Mouse (Mus musculus): Measurements from ENCODE around the gene Tm4sf19. TPM values are rescaled to one million over a fixed set of nuclear protein-coding genes. Genes with fewer than 3 reads are reported as not detected.

Tm4sf19 gene
- total and polyA plus RNA-seq, 2 experiments = not detected

GRCm38 (mm10) chr16:32431047-32431591 is 30.8 kb downstream of the Tm4sf19 start:
- WGBS = under 1% methylated on average over 28 of the region's 28 CpGs
- H3K27ac ChIP-seq (replicated peaks; ENCODE audit: insufficient read depth, low read depth, low read length) = peak overlapping the region; percentile 95
- TF ChIP-seq POLR2A (IDR thresholded peaks at IDR 0.05; ENCODE audit: extremely low read depth, insufficient read depth, low read length) (no peak), CTCF (IDR thresholded peaks at IDR 0.05; ENCODE audit: low read depth, low read length) (no peak)
- H3K4me3 ChIP-seq (ENCODE audit: insufficient read depth, low read depth, low read length) = peak overlapping the region; percentile 88
- no peaks in the 10 kb centered on the region for H3K36me3 ChIP-seq (ENCODE audit: control insufficient read depth, insufficient read depth, low read length)
- H3K79me2 ChIP-seq (ENCODE audit: control insufficient read depth, insufficient read depth, low read length) = peaks cover 5% of the 10 kb centered on the region; the same call in 1 of the 2 replicates
- H3K4me1 ChIP-seq (ENCODE audit: control insufficient read depth, insufficient read depth, low read length) = peaks cover 12% of the 10 kb centered on the region
- DNase-seq (ENCODE audit: extremely low read depth, low read depth, low spot score) = peak; percentile 75
- H3K9ac ChIP-seq (ENCODE audit: low read depth, low read length) = peak overlapping the region; percentile 93
- H3K27me3 ChIP-seq (ENCODE audit: control insufficient read depth, insufficient read depth, low read length) = no peaks in the 10 kb centered on the region

- 74% methylated on average over 1 of the region's 1 CpGs for WGBS
- peaks cover 9% of the 10 kb centered on the region; the same call in 1 of the 2 replicates for H3K79me2 ChIP-seq (ENCODE audit: control insufficient read depth, insufficient read depth, low read length)
- H3K4me3 ChIP-seq (ENCODE audit: insufficient read depth, low read depth, low read length) = peak overlapping the region; percentile 88; the same call in 1 of the 2 replicates
- no peaks in the 10 kb centered on the region for H3K27me3 ChIP-seq (ENCODE audit: control insufficient read depth, insufficient read depth, low read length)
- peaks cover 12% of the 10 kb centered on the region for H3K4me1 ChIP-seq (ENCODE audit: control insufficient read depth, insufficient read depth, low read length)
- peak overlapping the region; percentile 29 for H3K27ac ChIP-seq (replicated peaks; ENCODE audit: insufficient read depth, low read depth, low read length)
- no peak overlapping the region for H3K9ac ChIP-seq (ENCODE audit: low read depth, low read length)
- H3K36me3 ChIP-seq (ENCODE audit: control insufficient read depth, insufficient read depth, low read length) = no peaks in the 10 kb centered on the region; the same call in 1 of the 2 replicates
- no peak for TF ChIP-seq POLR2A (IDR thresholded peaks at IDR 0.05; ENCODE audit: extremely low read depth, insufficient read depth, low read length)
- no peak for TF ChIP-seq CTCF (IDR thresholded peaks at IDR 0.05; ENCODE audit: low read depth, low read length)
- no peak for DNase-seq (ENCODE audit: extremely low read depth, low read depth, low spot score)
Measured at GRCm38 (mm10) chr16:32431926-32432325, 31.6 kb downstream of the Tm4sf19 start.

GRCm38 (mm10) chr16:32433138-32433537 is 32.8 kb downstream of the Tm4sf19 start:
- Histone ChIP-seq H3K4me3 (ENCODE audit: insufficient read depth, low read depth, low read length) (no peak overlapping the region), H3K27ac (replicated peaks; ENCODE audit: insufficient read depth, low read depth, low read length) (no peak overlapping the region), H3K9ac (ENCODE audit: low read depth, low read length) (no peak overlapping the region), H3K79me2 (ENCODE audit: control insufficient read depth, insufficient read depth, low read length) (peaks cover 10% of the 10 kb centered on the region; the same call in 1 of the 2 replicates), H3K4me1 (ENCODE audit: control insufficient read depth, insufficient read depth, low read length) (peaks cover 15% of the 10 kb centered on the region), H3K27me3 (ENCODE audit: control insufficient read depth, insufficient read depth, low read length) (no peaks in the 10 kb centered on the region), H3K36me3 (ENCODE audit: control insufficient read depth, insufficient read depth, low read length) (no peaks in the 10 kb centered on the region; the same call in 1 of the 2 replicates)
- no peak for DNase-seq (ENCODE audit: extremely low read depth, low read depth, low spot score)
- no peak for TF ChIP-seq POLR2A (IDR thresholded peaks at IDR 0.05; ENCODE audit: extremely low read depth, insufficient read depth, low read length)
- TF ChIP-seq CTCF (IDR thresholded peaks at IDR 0.05; ENCODE audit: low read depth, low read length) = no peak
- WGBS = 84% methylated on average over 2 of the region's 2 CpGs

- TF ChIP-seq CTCF (IDR thresholded peaks at IDR 0.05; ENCODE audit: low read depth, low read length) = no peak
- no peak for TF ChIP-seq POLR2A (IDR thresholded peaks at IDR 0.05; ENCODE audit: extremely low read depth, insufficient read depth, low read length)
Measured at GRCm38 (mm10) chr16:32434066-32434465, 33.8 kb downstream of the Tm4sf19 start.

GRCm38 (mm10) chr16:32434691-32435090 is 34.4 kb downstream of the Tm4sf19 start:
- Histone ChIP-seq H3K4me1 (ENCODE audit: control insufficient read depth, insufficient read depth, low read length) (peaks cover 15% of the 10 kb centered on the region), H3K27me3 (ENCODE audit: control insufficient read depth, insufficient read depth, low read length) (no peaks in the 10 kb centered on the region), H3K79me2 (ENCODE audit: control insufficient read depth, insufficient read depth, low read length) (peaks cover 12% of the 10 kb centered on the region; the same call in 1 of the 2 replicates), H3K27ac (replicated peaks; ENCODE audit: insufficient read depth, low read depth, low read length) (peak overlapping the region; percentile 89), H3K36me3 (ENCODE audit: control insufficient read depth, insufficient read depth, low read length) (no peaks in the 10 kb centered on the region; the same call in 1 of the 2 replicates), H3K4me3 (ENCODE audit: insufficient read depth, low read depth, low read length) (no peak overlapping the region), H3K9ac (ENCODE audit: low read depth, low read length) (peak overlapping the region; percentile 29; the same call in 1 of the 2 replicates)
- TF ChIP-seq POLR2A (IDR thresholded peaks at IDR 0.05; ENCODE audit: extremely low read depth, insufficient read depth, low read length) (no peak), CTCF (IDR thresholded peaks at IDR 0.05; ENCODE audit: low read depth, low read length) (no peak)
- peak; percentile 91 for DNase-seq (ENCODE audit: extremely low read depth, low read depth, low spot score)

More at GRCm38 (mm10) chr16:32434066-32434465, 33.8 kb downstream of the Tm4sf19 start:
- Histone ChIP-seq H3K4me3 (ENCODE audit: insufficient read depth, low read depth, low read length) (no peak overlapping the region), H3K36me3 (ENCODE audit: control insufficient read depth, insufficient read depth, low read length) (no peaks in the 10 kb centered on the region; the same call in 1 of the 2 replicates), H3K27me3 (ENCODE audit: control insufficient read depth, insufficient read depth, low read length) (no peaks in the 10 kb centered on the region), H3K27ac (replicated peaks; ENCODE audit: insufficient read depth, low read depth, low read length) (peak overlapping the region; percentile 89; the same call in 1 of the 2 replicates), H3K79me2 (ENCODE audit: control insufficient read depth, insufficient read depth, low read length) (peaks cover 12% of the 10 kb centered on the region; the same call in 1 of the 2 replicates), H3K4me1 (ENCODE audit: control insufficient read depth, insufficient read depth, low read length) (peaks cover 15% of the 10 kb centered on the region), H3K9ac (ENCODE audit: low read depth, low read length) (no peak overlapping the region)
- peak; percentile 82 for DNase-seq (ENCODE audit: extremely low read depth, low read depth, low spot score)
- WGBS = 9% methylated on average over 6 of the region's 6 CpGs

GRCm38 (mm10) chr16:32436657-32437056 is 36.4 kb downstream of the Tm4sf19 start:
- Histone ChIP-seq H3K4me3 (ENCODE audit: insufficient read depth, low read depth, low read length) (no peak overlapping the region), H3K4me1 (ENCODE audit: control insufficient read depth, insufficient read depth, low read length) (peaks cover 24% of the 10 kb centered on the region), H3K27ac (replicated peaks; ENCODE audit: insufficient read depth, low read depth, low read length) (no peak overlapping the region), H3K36me3 (ENCODE audit: control insufficient read depth, insufficient read depth, low read length) (peaks cover 5% of the 10 kb centered on the region), H3K79me2 (ENCODE audit: control insufficient read depth, insufficient read depth, low read length) (peaks cover 12% of the 10 kb centered on the region; the same call in 1 of the 2 replicates), H3K9ac (ENCODE audit: low read depth, low read length) (no peak overlapping the region), H3K27me3 (ENCODE audit: control insufficient read depth, insufficient read depth, low read length) (no peaks in the 10 kb centered on the region)
- no peak for DNase-seq (ENCODE audit: extremely low read depth, low read depth, low spot score)
- WGBS = 59% methylated on average over 1 of the region's 1 CpGs
- TF ChIP-seq POLR2A (IDR thresholded peaks at IDR 0.05; ENCODE audit: extremely low read depth, insufficient read depth, low read length) (no peak), CTCF (IDR thresholded peaks at IDR 0.05; ENCODE audit: low read depth, low read length) (no peak)
